Mouse (Mus musculus) G1E (cell line): Measurements from ENCODE around the gene Hmx3. TPM values are rescaled to one million over a fixed set of nuclear protein-coding genes. Genes with fewer than 3 reads are reported as not detected.
A peak's percentile ranks its signal among the peaks of the same experiment; 100 is the strongest.

Experiments
- ATAC-seq: 2 replicates; pipeline ENCODE4 v1.8.0; 2016; ENCODE audit warnings: mild to moderate bottlenecking; ENCODE audit not compliant: insufficient number of reproducible peaks, poor library complexity, low FRiP score, severe bottlenecking; ENCODE audit errors: extremely low read depth
- DNase-seq: peaks from one replicate; pipeline ENCODE4 v3.0.0; 2012; ENCODE audit warnings: low spot score
- H3K27me3 ChIP-seq: 2 replicates; pipeline ENCODE4 v1.6.1; 2012; ENCODE audit warnings: mild to moderate bottlenecking, low read length, inconsistent platforms; ENCODE audit not compliant: insufficient read depth
- H3K36me3 ChIP-seq: replicated peaks from 2 replicates; pipeline ENCODE3; 2012; ENCODE audit warnings: mild to moderate bottlenecking, inconsistent platforms
- H3K4me1 ChIP-seq: 2 replicates; pipeline ENCODE4 v1.6.1; 2012; ENCODE audit warnings: low read depth, low read length, inconsistent platforms, mixed read lengths; ENCODE audit not compliant: insufficient read depth
- H3K4me3 ChIP-seq: 2 replicates; pipeline ENCODE4 v1.5.1; 2012; ENCODE audit warnings: low read depth, mild to moderate bottlenecking, inconsistent platforms, low read length, moderate library complexity, mixed read lengths
- H3K9me3 ChIP-seq: replicated peaks from 2 replicates; pipeline ENCODE4 v1.6.1; 2012; ENCODE audit warnings: inconsistent platforms
- CTCF ChIP-seq: IDR thresholded peaks from 2 replicates; pipeline ENCODE4 v1.5.1; 2012; ENCODE audit warnings: low read depth, low read length, inconsistent platforms, mixed read lengths
- GATA1 ChIP-seq: IDR thresholded peaks from 2 replicates; pipeline ENCODE4 v1.6.1; 2012; ENCODE audit warnings: borderline replicate concordance, low read length, inconsistent platforms, mixed read lengths
- GATA2 ChIP-seq: IDR thresholded peaks from 2 replicates; pipeline ENCODE4 v1.6.1; 2012; ENCODE audit warnings: low read depth, low read length, inconsistent platforms, borderline replicate concordance
- POLR2AphosphoS5 ChIP-seq: IDR thresholded peaks from 2 replicates; pipeline ENCODE4 v1.6.1; 2012; ENCODE audit warnings: low read depth, low read length, inconsistent platforms; ENCODE audit not compliant: insufficient replicate concordance
- TAL1 ChIP-seq: conservative IDR thresholded peaks from 2 replicates; pipeline ENCODE4 v1.6.1; 2012; ENCODE audit warnings: low read depth, low read length, inconsistent platforms, mixed read lengths
- polyA plus RNA-seq: library from polyadenylated mRNA; stranded (reverse); fragments of >175 nt; gene quantifications from 2 replicates; pipeline ENCODE4 v1.2.3, GENCODE M21; 2012
- total RNA-seq, 2 experiments: library from RNA; stranded (forward) in 1 of 2; stranded (reverse) in 1 of 2; fragments of 200-1000 nt in 1 of 2; fragments of >200 nt in 1 of 2; fragmentation: Nextera tagmentation in 1 of 2; gene quantifications; 2 replicates each; pipeline ENCODE4 v1.2.3; 2014 to 2017

The Hmx3 gene
- total and polyA plus RNA-seq, 3 experiments = not detected

DNA sequence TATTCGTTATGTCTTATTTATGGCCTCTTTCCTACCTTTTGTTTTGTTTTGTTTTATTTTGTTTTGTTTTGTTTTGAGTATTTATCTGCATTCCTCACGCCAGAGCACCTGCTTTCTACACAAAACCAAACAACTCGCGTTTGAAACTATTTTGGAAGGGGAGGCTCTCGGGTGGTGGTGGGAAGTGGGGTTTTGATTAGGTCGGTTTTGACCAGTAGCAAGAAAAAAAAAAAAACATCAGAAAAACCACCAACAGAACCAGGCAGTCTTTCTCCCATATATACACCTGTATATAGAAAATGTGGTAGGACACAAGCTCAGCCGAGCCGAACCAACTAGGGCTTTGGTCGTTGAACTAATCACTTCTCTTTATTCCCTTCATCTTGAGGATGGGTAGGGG lies 13.4 kb downstream of the Hmx3 start:
- TF ChIP-seq POLR2AphosphoS5 (no peak), GATA2 (no peak), GATA1 (no peak), CTCF (no peak), TAL1 (no peak)
- H3K27me3 ChIP-seq = peaks cover 55% of the 10 kb centered on the region
- no peak overlapping the region for H3K4me3 ChIP-seq
- peaks cover 30% of the 10 kb centered on the region for H3K4me1 ChIP-seq
- peaks cover 13% of the 10 kb centered on the region for H3K9me3 ChIP-seq
- DNase-seq = no peak
- no peak for ATAC-seq
- peaks cover 11% of the 10 kb centered on the region for H3K36me3 ChIP-seq

DNA sequence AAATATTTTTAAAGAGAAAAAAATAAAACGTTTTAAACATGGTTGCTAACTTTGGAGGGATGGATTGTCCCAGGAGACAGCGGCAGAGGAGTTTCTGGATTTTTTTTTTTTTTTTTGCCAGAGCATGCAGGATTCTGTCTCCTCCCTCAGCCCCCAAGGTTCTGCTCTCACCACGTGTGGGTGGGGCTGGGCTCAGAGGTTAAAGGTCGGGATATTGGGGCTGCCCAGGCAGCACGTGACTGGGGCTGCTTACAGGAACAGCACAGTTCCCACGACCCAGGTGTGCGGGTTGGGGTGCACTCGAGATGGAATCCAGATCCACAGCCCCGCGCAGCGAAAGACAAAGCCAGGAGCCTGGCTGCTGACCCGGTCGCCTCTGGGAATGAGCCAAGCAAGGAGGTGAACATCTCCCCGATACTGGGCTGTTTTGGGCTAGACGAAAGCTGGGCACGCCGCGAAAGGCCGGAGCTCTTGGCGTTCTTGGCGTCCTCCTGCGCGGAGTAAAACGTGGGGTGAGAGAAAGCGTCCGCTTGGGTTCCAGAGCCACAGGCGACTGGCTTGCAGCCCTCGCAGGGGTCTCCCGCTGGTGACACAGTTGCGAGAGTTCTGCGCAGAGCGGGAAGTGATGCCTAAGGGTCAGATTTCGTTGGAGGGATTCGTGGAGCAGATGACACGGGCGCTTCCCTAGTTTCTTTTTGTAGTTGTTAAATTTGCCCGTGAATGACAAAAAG lies 14.0 kb downstream of the Hmx3 start:
- H3K36me3 ChIP-seq = peaks cover 11% of the 10 kb centered on the region
- TF ChIP-seq GATA1 (no peak), TAL1 (no peak), GATA2 (no peak), CTCF (no peak), POLR2AphosphoS5 (no peak)
- ATAC-seq (no peak), DNase-seq (no peak)
- no peak overlapping the region for H3K4me3 ChIP-seq
- H3K9me3 ChIP-seq = peaks cover 13% of the 10 kb centered on the region
- H3K4me1 ChIP-seq = peaks cover 30% of the 10 kb centered on the region
- H3K27me3 ChIP-seq = peaks cover 49% of the 10 kb centered on the region

DNA sequence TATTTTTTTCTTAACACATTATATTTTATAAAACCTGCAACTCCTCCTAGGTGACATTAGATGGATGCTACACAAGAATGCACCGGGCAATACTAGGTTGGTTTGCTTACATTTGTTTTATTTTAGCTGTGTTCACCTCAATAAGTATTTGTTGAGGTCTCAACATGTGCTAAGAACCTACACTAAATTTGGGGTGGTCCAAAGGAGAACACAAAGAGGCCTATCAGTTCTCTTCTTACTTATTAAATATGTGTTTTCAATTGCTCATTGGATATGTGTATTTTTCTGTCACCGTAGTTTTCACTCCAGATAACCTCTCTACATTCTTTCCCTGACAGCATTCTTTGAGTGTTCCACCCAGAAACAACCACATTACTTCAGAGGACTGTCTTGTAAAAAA lies 15.1 kb downstream of the Hmx3 start:
- peaks cover 21% of the 10 kb centered on the region for H3K36me3 ChIP-seq
- ATAC-seq = no peak
- peaks cover 40% of the 10 kb centered on the region for H3K4me1 ChIP-seq
- DNase-seq = no peak
- TF ChIP-seq GATA2 = no peak
- no peak for TF ChIP-seq TAL1
- no peak for TF ChIP-seq CTCF
- TF ChIP-seq GATA1 = no peak
- no peak for TF ChIP-seq POLR2AphosphoS5
- H3K27me3 ChIP-seq = peaks cover 39% of the 10 kb centered on the region
- peaks cover 13% of the 10 kb centered on the region for H3K9me3 ChIP-seq
- no peak overlapping the region for H3K4me3 ChIP-seq

DNA sequence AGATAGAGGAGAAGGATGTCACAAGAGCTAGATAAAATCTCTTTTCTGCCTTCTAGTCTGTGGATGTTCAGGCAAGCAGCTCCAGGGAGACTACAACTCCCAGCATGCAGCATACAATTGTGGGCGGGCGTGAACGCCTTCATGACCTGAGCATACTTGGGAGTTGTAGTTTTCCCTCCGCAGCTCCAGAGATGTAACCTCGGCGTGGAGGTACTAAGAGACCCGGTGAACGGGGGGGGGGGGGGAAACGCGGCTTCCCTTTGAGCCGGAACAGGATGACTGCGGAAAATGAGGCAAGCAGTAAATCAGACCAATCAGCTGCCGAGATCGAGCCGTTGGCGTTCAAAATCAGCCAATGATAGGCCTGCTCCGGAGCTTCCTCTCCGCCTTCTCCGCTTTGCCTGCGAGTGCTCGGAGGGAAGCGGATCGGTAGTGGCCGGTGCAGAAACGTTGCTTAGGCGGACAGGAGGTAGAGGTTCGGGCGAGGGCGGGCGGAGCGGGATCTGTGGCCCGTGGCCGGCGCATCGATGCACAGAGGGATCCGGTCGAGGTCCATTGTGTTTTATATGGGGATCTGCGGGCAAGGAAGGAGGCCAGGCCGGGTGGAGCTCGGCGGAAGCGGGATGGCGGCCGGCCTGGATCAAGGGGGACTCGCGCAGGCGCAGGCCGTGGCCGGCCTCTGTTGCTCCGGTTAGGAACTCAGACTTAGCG lies 17.5 kb downstream of the Hmx3 start, which contains the start of gene Bub3:
TSS of gene Bub3 (plus strand) at position 237 of the 711 bp plus-strand sequence.
- peak; percentile 96 for ATAC-seq

DNA sequence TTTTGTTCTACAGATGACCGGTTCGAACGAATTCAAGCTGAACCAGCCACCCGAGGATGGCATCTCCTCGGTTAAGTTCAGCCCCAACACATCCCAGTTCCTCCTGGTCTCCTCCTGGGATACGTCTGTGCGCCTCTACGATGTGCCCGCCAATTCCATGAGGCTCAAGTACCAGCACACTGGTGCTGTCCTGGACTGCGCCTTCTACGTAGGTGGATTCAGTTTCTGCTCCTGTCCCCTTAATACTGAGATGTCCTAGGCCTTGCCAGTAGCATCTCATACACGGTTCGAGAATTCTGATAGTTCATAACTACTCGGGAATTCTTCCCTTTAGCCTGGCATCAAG lies 18.0 kb downstream of the Hmx3 start:
- peaks cover 2% of the 10 kb centered on the region for H3K9me3 ChIP-seq
- peaks cover 13% of the 10 kb centered on the region for H3K27me3 ChIP-seq
- DNase-seq (no peak), ATAC-seq (peak; percentile 16; the same call in 1 of the 2 replicates)
- TF ChIP-seq TAL1 (no peak), POLR2AphosphoS5 (no peak), CTCF (no peak), GATA2 (no peak), GATA1 (no peak)
- peaks cover 44% of the 10 kb centered on the region for H3K36me3 ChIP-seq
- H3K4me3 ChIP-seq = peak overlapping the region; percentile 86
- H3K4me1 ChIP-seq = peaks cover 35% of the 10 kb centered on the region

More for the DNA sequence above, 17.5 kb downstream of the Hmx3 start, which contains the start of gene Bub3:
- Histone ChIP-seq H3K4me3 (peak within 1 kb of the TSS; percentile 86), H3K4me1 (peaks cover 40% of the 10 kb centered on the region), H3K27me3 (peaks cover 19% of the 10 kb centered on the region), H3K9me3 (peaks cover 8% of the 10 kb centered on the region), H3K36me3 (peaks cover 43% of the 10 kb centered on the region)
- TF ChIP-seq TAL1 (no peak), GATA1 (no peak), POLR2AphosphoS5 (no peak), GATA2 (no peak), CTCF (no peak)
- peak; percentile 97 for DNase-seq

DNA sequence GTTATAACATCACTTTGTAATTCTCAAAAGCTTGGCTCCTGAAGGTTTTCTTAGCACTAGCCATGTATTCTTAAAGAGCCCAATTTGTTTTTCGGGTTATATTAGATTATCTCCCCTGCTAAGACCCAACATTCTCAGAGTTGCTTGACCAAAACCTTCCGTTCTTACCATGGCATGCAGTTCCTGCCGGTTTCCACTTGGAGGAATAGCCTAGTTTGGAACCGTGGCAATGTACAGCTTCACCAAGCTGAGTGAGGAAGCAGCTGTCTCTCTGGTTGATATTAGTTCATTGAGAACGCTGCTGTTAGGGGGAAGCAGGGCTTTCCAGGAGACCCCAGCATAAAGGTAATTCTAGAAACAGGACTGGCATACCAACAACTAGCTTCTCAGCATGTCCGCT lies 32.6 kb downstream of the Hmx3 start:
- H3K27me3 ChIP-seq = no peaks in the 10 kb centered on the region
- no peak overlapping the region for H3K4me3 ChIP-seq
- H3K9me3 ChIP-seq = no peaks in the 10 kb centered on the region
- peaks cover 54% of the 10 kb centered on the region for H3K36me3 ChIP-seq
- DNase-seq = no peak
- no peak for ATAC-seq
- TF ChIP-seq TAL1 = no peak
- TF ChIP-seq GATA2 = no peak
- no peak for TF ChIP-seq GATA1
- no peak for TF ChIP-seq CTCF
- no peak for TF ChIP-seq POLR2AphosphoS5
- H3K4me1 ChIP-seq = no peaks in the 10 kb centered on the region
